Mouse (Mus musculus) cerebellum, adult 2 months (tissue): ENCODE results near the gene Cbx4. TPM values are rescaled to one million over a fixed set of nuclear protein-coding genes. Genes with fewer than 3 reads are reported as not detected.

Experiments used
- DNase-seq, 2 experiments: peaks; one replicate each; pipeline ENCODE4 v3.0.0; 2021
- H3K27ac ChIP-seq: fragments of 200-500 bp; 2 replicates; pipeline ENCODE4 v1.5.1; 2012; ENCODE audit warnings: low read length, control low read depth, inconsistent platforms; ENCODE audit not compliant: insufficient read depth
- H3K27me3 ChIP-seq: fragments of 200-500 bp; 2 replicates; pipeline ENCODE4 v1.6.1; 2012; ENCODE audit warnings: inconsistent platforms, mild to moderate bottlenecking, low read length, moderate library complexity; ENCODE audit not compliant: control insufficient read depth, insufficient read depth
- H3K4me1 ChIP-seq: fragments of 200-500 bp; 2 replicates; pipeline ENCODE4 v1.6.1; 2011; ENCODE audit warnings: low read length; ENCODE audit not compliant: control insufficient read depth, insufficient read depth
- H3K4me3 ChIP-seq: fragments of 200-500 bp; replicated peaks from 2 replicates; pipeline ENCODE3; 2011; ENCODE audit warnings: mild to moderate bottlenecking, low read depth, low read length, control low read depth; ENCODE audit not compliant: insufficient read depth
- CTCF ChIP-seq: fragments of 200-500 bp; IDR thresholded peaks from 2 replicates; pipeline ENCODE4 v1.5.1; 2011; ENCODE audit warnings: low read depth, mild to moderate bottlenecking, control low read depth, low read length, moderate library complexity, borderline replicate concordance; ENCODE audit not compliant: insufficient read depth
- POLR2A ChIP-seq: fragments of 200-500 bp; IDR thresholded peaks from 2 replicates; pipeline ENCODE4 v1.6.1; 2011; ENCODE audit warnings: low read length, control low read depth, borderline replicate concordance; ENCODE audit not compliant: insufficient read depth
- WGBS: fragments of 180-500 bp; shearing (Covaris S2); methylation state at CpG from one replicate; pipeline ENCODE4 v1.1.7; 2018; 5-methylcytosine and 5-hydroxymethylcytosine counted together
- polyA plus RNA-seq: library from polyadenylated mRNA; depleted of rRNA; stranded (reverse); fragments of >200 nt; gene quantifications from 2 replicates; pipeline ENCODE4 v1.2.3, GENCODE M21; 2012

Gene Cbx4
- polyA plus RNA-seq, 1 experiment, result 50.1 TPM

- Histone ChIP-seq H3K4me1 (peaks cover 22% of the 10 kb centered on the region), H3K4me3 (no peak overlapping the region), H3K27ac (no peak overlapping the region), H3K27me3 (no peaks in the 10 kb centered on the region)
- no peak for DNase-seq
- 81% methylated on average over 7 of the region's 7 CpGs for WGBS
- no peak for TF ChIP-seq POLR2A
- no peak for TF ChIP-seq CTCF
Observed at GRCm38 (mm10) chr11:119118905-119119304, 32.9 kb upstream of the Cbx4 start.

- Histone ChIP-seq H3K27me3 (no peaks in the 10 kb centered on the region), H3K27ac (no peak overlapping the region), H3K4me3 (no peak overlapping the region), H3K4me1 (peaks cover 13% of the 10 kb centered on the region)
- 75% methylated on average over 7 of the region's 7 CpGs for WGBS
- TF ChIP-seq POLR2A (no peak), CTCF (no peak)
- DNase-seq, result no peak
Observed at GRCm38 (mm10) chr11:119117945-119118344, 31.9 kb upstream of the Cbx4 start.

GRCm38 (mm10) chr11:119116992-119117391 is 31.0 kb upstream of the Cbx4 start:
- Histone ChIP-seq H3K27ac (no peak overlapping the region), H3K27me3 (no peaks in the 10 kb centered on the region), H3K4me1 (peaks cover 4% of the 10 kb centered on the region), H3K4me3 (no peak overlapping the region)
- WGBS, result 87% methylated on average over 4 of the region's 4 CpGs
- TF ChIP-seq POLR2A (no peak), CTCF (no peak)
- no peak for DNase-seq

GRCm38 (mm10) chr11:119112721-119113120 is 26.7 kb upstream of the Cbx4 start:
- H3K27ac ChIP-seq, result no peak overlapping the region
- H3K4me1 ChIP-seq, result no peaks in the 10 kb centered on the region
- no peaks in the 10 kb centered on the region for H3K27me3 ChIP-seq
- no peak for TF ChIP-seq CTCF
- no peak for TF ChIP-seq POLR2A
- H3K4me3 ChIP-seq, result no peak overlapping the region
- no peak for DNase-seq

GRCm38 (mm10) chr11:119111345-119111744 is 25.3 kb upstream of the Cbx4 start:
- H3K27ac ChIP-seq, result no peak overlapping the region

GRCm38 (mm10) chr11:119109415-119110071 is 23.5 kb upstream of the Cbx4 start:
- WGBS, result 81% methylated on average over 9 of the region's 9 CpGs
- H3K27ac ChIP-seq, result no peak overlapping the region
- no peak overlapping the region for H3K4me3 ChIP-seq
- H3K27me3 ChIP-seq, result no peaks in the 10 kb centered on the region
- TF ChIP-seq CTCF (no peak), POLR2A (no peak)
- DNase-seq, result no peak
- H3K4me1 ChIP-seq, result no peaks in the 10 kb centered on the region

More at GRCm38 (mm10) chr11:119111345-119111744, 25.3 kb upstream of the Cbx4 start:
- no peaks in the 10 kb centered on the region for H3K27me3 ChIP-seq
- H3K4me3 ChIP-seq, result no peak overlapping the region
- 28% methylated on average over 7 of the region's 7 CpGs for WGBS
- DNase-seq, result no peak
- H3K4me1 ChIP-seq, result no peaks in the 10 kb centered on the region
- TF ChIP-seq POLR2A, result no peak
- no peak for TF ChIP-seq CTCF

GRCm38 (mm10) chr11:119108573-119109263 is 22.7 kb upstream of the Cbx4 start:
- Histone ChIP-seq H3K4me1 (no peaks in the 10 kb centered on the region), H3K27me3 (no peaks in the 10 kb centered on the region), H3K27ac (no peak overlapping the region), H3K4me3 (no peak overlapping the region)
- 75% methylated on average over 10 of the region's 10 CpGs for WGBS
- DNase-seq, result peak in 1 of 2 experiments; percentile 24
- no peak for TF ChIP-seq POLR2A

GRCm38 (mm10) chr11:119106289-119106688 is 20.3 kb upstream of the Cbx4 start:
- Histone ChIP-seq H3K27me3 (no peaks in the 10 kb centered on the region), H3K4me1 (no peaks in the 10 kb centered on the region), H3K4me3 (no peak overlapping the region), H3K27ac (no peak overlapping the region)
- TF ChIP-seq POLR2A, result no peak
- no peak for TF ChIP-seq CTCF
- 69% methylated on average over 6 of the region's 6 CpGs for WGBS
- no peak for DNase-seq
